ENCODE assay signal across 8 mouse cellular contexts in the genomic region with DNA sequence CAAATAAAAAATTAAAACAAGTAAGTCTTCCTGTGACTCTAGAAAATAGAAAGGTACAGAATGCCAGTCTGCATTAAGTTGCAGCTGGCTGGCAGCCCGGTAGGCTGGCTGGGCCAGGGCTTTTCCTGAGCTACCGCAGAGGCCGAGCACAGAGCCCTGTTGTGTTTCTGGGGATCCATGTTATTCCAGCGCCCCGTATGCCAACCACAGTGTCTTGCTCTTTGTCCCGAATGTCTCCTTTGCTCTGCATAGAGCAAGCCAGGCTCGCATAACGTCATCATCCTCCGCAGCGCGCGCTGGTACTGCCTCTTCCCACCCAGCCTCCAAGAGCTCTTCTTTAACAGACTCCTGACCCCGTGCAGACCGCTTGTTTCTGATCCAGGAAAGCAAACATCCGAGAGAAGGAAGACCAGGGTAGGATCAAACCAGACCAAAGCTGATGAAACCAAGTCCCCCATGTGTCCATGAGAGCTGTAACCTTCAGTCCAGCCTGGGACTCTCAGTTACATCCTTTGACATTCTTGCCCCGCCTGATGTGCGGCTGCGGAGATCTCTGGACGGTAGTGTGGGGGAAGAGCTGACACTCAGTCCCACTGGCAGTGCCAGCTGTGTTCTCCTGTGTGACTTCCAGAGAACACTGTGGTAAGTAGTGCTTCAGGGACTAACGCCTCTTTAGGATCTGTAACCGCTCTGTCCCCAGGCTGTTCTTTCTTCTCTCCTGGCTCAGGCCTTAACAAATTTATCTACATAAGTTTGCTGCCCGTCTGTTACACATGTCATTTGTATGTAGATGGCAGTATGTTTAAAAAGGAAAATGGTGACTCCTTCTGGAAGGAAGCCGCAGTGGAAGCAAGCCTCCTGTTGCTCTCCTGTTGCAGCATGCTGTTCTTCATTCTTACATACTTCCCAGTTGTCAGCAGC. TPM values are rescaled to one million over a fixed set of nuclear protein-coding genes. Genes with fewer than 3 reads are reported as not detected.
DNase-seq lines count a peak whose midpoint lies in the region; ATAC-seq lines count a peak whose summit lies in the region.

No protein-coding gene starts in this region.

- H3K36me3 ChIP-seq in hindbrain, embryonic 13.5 days, result peaks cover 54% of the 10 kb centered on the region
- H3K36me3 ChIP-seq in hindbrain, embryonic 12.5 days, result 0 out of 2 replicates have a peak, but pooled peaks cover 12% of the 10 kb centered on the region
- H3K36me3 ChIP-seq in embryonic facial prominence, embryonic 15.5 days, result no peaks in the 10 kb centered on the region
- 0 out of 2 replicates have a peak, but pooled peaks cover 3% of the 10 kb centered on the region for H3K36me3 ChIP-seq in limb, embryonic 15.5 days

- no peak overlapping the region; the same call in 1 of the 2 replicates for H3K9ac ChIP-seq in hindbrain, embryonic 13.5 days
- no peak overlapping the region for H3K9ac ChIP-seq in hindbrain, embryonic 12.5 days
- H3K9ac ChIP-seq in embryonic facial prominence, embryonic 15.5 days, result no peak overlapping the region
- H3K9ac ChIP-seq in limb, embryonic 15.5 days, result no peak overlapping the region

- WGBS in hindbrain, embryonic 13.5 days, result 78% methylated on average over 23 of the region's 23 CpGs
- WGBS in hindbrain, embryonic 12.5 days, result 78% methylated on average over 23 of the region's 23 CpGs
- 75% methylated on average over 23 of the region's 23 CpGs for WGBS in embryonic facial prominence, embryonic 15.5 days
- 72% methylated on average over 23 of the region's 23 CpGs for WGBS in limb, embryonic 15.5 days

- H3K4me3 ChIP-seq in hindbrain, embryonic 13.5 days, result no peak overlapping the region
- no peak overlapping the region for H3K4me3 ChIP-seq in hindbrain, embryonic 12.5 days
- no peak overlapping the region for H3K4me3 ChIP-seq in brown adipose tissue, adult 24 weeks (ENCODE audit: insufficient read depth, low read depth, low read length)
- H3K4me3 ChIP-seq in embryonic facial prominence, embryonic 15.5 days (replicated peaks), result no peak overlapping the region
- no peak overlapping the region for H3K4me3 ChIP-seq in limb, embryonic 15.5 days

- no peak for DNase-seq in lung, postnatal 10 days
- no peak for DNase-seq in kidney, postnatal 14 days
- no peak for DNase-seq in retina, postnatal 1 day

- no peak for ATAC-seq in hindbrain, embryonic 13.5 days (ENCODE audit: low FRiP score)
- no peak for ATAC-seq in hindbrain, embryonic 12.5 days (ENCODE audit: low FRiP score)
- no peak for ATAC-seq in embryonic facial prominence, embryonic 15.5 days (ENCODE audit: insufficient number of reproducible peaks, low FRiP score, low TSS enrichment, low read depth)
- ATAC-seq in limb, embryonic 15.5 days (ENCODE audit: insufficient number of reproducible peaks, low FRiP score, low TSS enrichment, low read depth), result no peak

- H3K27me3 ChIP-seq in hindbrain, embryonic 13.5 days, result no peaks in the 10 kb centered on the region
- no peaks in the 10 kb centered on the region for H3K27me3 ChIP-seq in hindbrain, embryonic 12.5 days
- no peaks in the 10 kb centered on the region for H3K27me3 ChIP-seq in embryonic facial prominence, embryonic 15.5 days
- no peaks in the 10 kb centered on the region for H3K27me3 ChIP-seq in limb, embryonic 15.5 days

- H3K4me2 ChIP-seq in hindbrain, embryonic 13.5 days, result no peak overlapping the region
- no peak overlapping the region for H3K4me2 ChIP-seq in hindbrain, embryonic 12.5 days (replicated peaks)
- no peak overlapping the region for H3K4me2 ChIP-seq in embryonic facial prominence, embryonic 15.5 days (replicated peaks)
- H3K4me2 ChIP-seq in limb, embryonic 15.5 days, result no peak overlapping the region

- 0 out of 2 replicates have a peak overlapping the region, but pooled peaks have one; percentile 8 for H3K27ac ChIP-seq in hindbrain, embryonic 13.5 days
- H3K27ac ChIP-seq in hindbrain, embryonic 12.5 days, result no peak overlapping the region
- H3K27ac ChIP-seq in brown adipose tissue, adult 24 weeks (replicated peaks; ENCODE audit: low read depth, low read length), result peak overlapping the region; percentile 14; the same call in 1 of the 2 replicates
- 0 out of 2 replicates have a peak overlapping the region, but pooled peaks have one; percentile 25 for H3K27ac ChIP-seq in embryonic facial prominence, embryonic 15.5 days (replicated peaks)
- peak overlapping the region; percentile 59 for H3K27ac ChIP-seq in limb, embryonic 15.5 days

- peaks cover 9% of the 10 kb centered on the region; the same call in 1 of the 2 replicates for H3K4me1 ChIP-seq in hindbrain, embryonic 13.5 days (replicated peaks)
- H3K4me1 ChIP-seq in hindbrain, embryonic 12.5 days, result peaks cover 9% of the 10 kb centered on the region; the same call in 1 of the 2 replicates
- peaks cover 15% of the 10 kb centered on the region for H3K4me1 ChIP-seq in brown adipose tissue, adult 24 weeks (ENCODE audit: control insufficient read depth, insufficient read depth, insufficient read length, low read length)
- H3K4me1 ChIP-seq in embryonic facial prominence, embryonic 15.5 days, result 0 out of 2 replicates have a peak, but pooled peaks cover 8% of the 10 kb centered on the region
- H3K4me1 ChIP-seq in limb, embryonic 15.5 days, result peaks cover 17% of the 10 kb centered on the region

- no peaks in the 10 kb centered on the region for H3K9me3 ChIP-seq in hindbrain, embryonic 13.5 days
- no peaks in the 10 kb centered on the region for H3K9me3 ChIP-seq in hindbrain, embryonic 12.5 days (replicated peaks)
- H3K9me3 ChIP-seq in embryonic facial prominence, embryonic 15.5 days (replicated peaks), result no peaks in the 10 kb centered on the region
- no peaks in the 10 kb centered on the region for H3K9me3 ChIP-seq in limb, embryonic 15.5 days

RNA-seq across cellular contexts. Expression of a gene that starts 18.4 kb away (rescaled TPM):
- polyA plus RNA-seq in hindbrain, embryonic 13.5 days (2015; fragmentation: Nextera tagmentation; extraction: Ambion mirVana), result 31.0 and 32.2 TPM in 2 replicates
- 22.4 and 25.2 TPM in 2 replicates for polyA plus RNA-seq in hindbrain, embryonic 12.5 days (2016; fragmentation: Nextera tagmentation; extraction: Ambion mirVana)
- 18.9 and 24.0 TPM in 2 replicates for polyA plus RNA-seq in brown adipose tissue, adult 24 weeks (2012; ENCODE audit: insufficient read depth, insufficient read length, missing spikeins)
- polyA plus RNA-seq in embryonic facial prominence, embryonic 15.5 days (2015; fragmentation: Nextera tagmentation; extraction: Ambion mirVana), result 15.1 and 17.3 TPM in 2 replicates
- polyA plus RNA-seq in limb, embryonic 15.5 days (2015; fragmentation: Nextera tagmentation; extraction: Ambion mirVana), result 15.0 and 17.3 TPM in 2 replicates

RNA-seq across cellular contexts. Expression of a gene that starts 47.0 kb away (rescaled TPM):
- 0.89 and 0.99 TPM in 2 replicates for polyA plus RNA-seq in hindbrain, embryonic 13.5 days (2015; fragmentation: Nextera tagmentation; extraction: Ambion mirVana)
- polyA plus RNA-seq in hindbrain, embryonic 12.5 days (2016; fragmentation: Nextera tagmentation; extraction: Ambion mirVana), result 0.30 and 0.53 TPM in 2 replicates
- polyA plus RNA-seq in brown adipose tissue, adult 24 weeks (2012; ENCODE audit: insufficient read depth, insufficient read length, missing spikeins), result 7.2 TPM in 2 replicates
- polyA plus RNA-seq in embryonic facial prominence, embryonic 15.5 days (2015; fragmentation: Nextera tagmentation; extraction: Ambion mirVana), result 22.3 and 23.7 TPM in 2 replicates
- 16.5 and 17.6 TPM in 2 replicates for polyA plus RNA-seq in limb, embryonic 15.5 days (2015; fragmentation: Nextera tagmentation; extraction: Ambion mirVana)
